Mouse (Mus musculus) lung, embryonic 14.5 days (tissue): Measurements from ENCODE around the gene Krtap19-5. TPM values are rescaled to one million over a fixed set of nuclear protein-coding genes. Genes with fewer than 3 reads are reported as not detected.

Source experiments
- ATAC-seq: fragments of 200-750 bp; cut with Nextera tagmentation; 2 replicates; pipeline ENCODE4 v1.8.0; 2017; ENCODE audit warnings: mild to moderate bottlenecking, moderate TSS enrichment, moderate library complexity; ENCODE audit not compliant: insufficient read depth
- DNase-seq: peaks from one replicate; pipeline ENCODE4 v3.0.0-alpha.2; 2015
- H3K27ac ChIP-seq: fragments of 300-500 bp; sonication (generic); 2 replicates; pipeline ENCODE4 v1.5.1; 2014; ENCODE audit warnings: low read depth, mild to moderate bottlenecking, moderate library complexity
- H3K27me3 ChIP-seq: fragments of 300-500 bp; sonication (generic); 2 replicates; pipeline ENCODE4 v1.6.1; 2014; ENCODE audit warnings: low read length, control low read depth; ENCODE audit not compliant: insufficient read depth
- H3K36me3 ChIP-seq: fragments of 300-500 bp; sonication (generic); 2 replicates; pipeline ENCODE4 v1.6.1; 2014; ENCODE audit warnings: control low read depth; ENCODE audit not compliant: insufficient read depth
- H3K4me1 ChIP-seq: fragments of 300-500 bp; sonication (generic); 2 replicates; pipeline ENCODE4 v1.6.1; 2014; ENCODE audit warnings: antibody characterized with exemption, control low read depth; ENCODE audit not compliant: insufficient read depth
- H3K4me2 ChIP-seq: fragments of 300-500 bp; sonication (generic); 2 replicates; pipeline ENCODE4 v1.6.1; 2014; ENCODE audit warnings: mild to moderate bottlenecking
- H3K4me3 ChIP-seq: fragments of 300-500 bp; sonication (generic); 2 replicates; pipeline ENCODE4 v1.5.1; 2014; ENCODE audit warnings: low read depth, low read length
- H3K9ac ChIP-seq: fragments of 300-500 bp; sonication (generic); 2 replicates; pipeline ENCODE4 v1.6.1; 2014
- H3K9me3 ChIP-seq: fragments of 300-500 bp; sonication (generic); 2 replicates; pipeline ENCODE4 v1.6.1; 2016; ENCODE audit warnings: low read depth, low read length, control low read depth
- CTCF ChIP-seq: IDR thresholded peaks from 2 replicates; pipeline ENCODE4 v1.5.1; 2016; ENCODE audit warnings: antibody characterized with exemption, low read depth
- WGBS: fragments of 180-500 bp; shearing (Covaris S2); extraction: QIAGEN DNeasy Blood & Tissue Kit; methylation state at CpG from one replicate; pipeline ENCODE4 v1.1.7; 2014; 5-methylcytosine and 5-hydroxymethylcytosine counted together
- polyA plus RNA-seq: library from polyadenylated mRNA; unstranded; fragments of >200 nt; fragmentation: Nextera tagmentation; extraction: Ambion mirVana; gene quantifications from 2 replicates; pipeline ENCODE4 v1.2.1, GENCODE M21; 2014

The Krtap19-5 gene
- polyA plus RNA-seq, 1 experiment from 2014 or later: not detected

DNA sequence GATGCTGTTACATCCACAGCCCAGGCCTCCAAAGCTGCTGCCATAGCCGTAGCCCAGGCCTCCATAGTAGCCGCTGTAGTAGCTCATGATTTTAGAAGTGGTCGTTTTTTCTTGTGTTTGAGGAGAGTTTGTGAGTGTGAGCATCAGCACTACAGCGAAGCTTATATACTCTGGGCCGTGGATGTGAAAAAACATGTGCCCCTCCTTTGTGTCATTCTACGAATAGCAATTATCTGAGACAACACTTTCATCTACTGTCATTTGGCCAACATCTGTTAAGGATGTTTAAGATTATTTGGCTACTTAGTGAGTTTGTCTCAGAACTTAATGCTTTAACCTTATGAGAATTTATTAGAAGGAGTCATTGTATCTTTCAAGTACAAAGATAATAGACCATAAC lies 26.9 kb downstream of the Krtap19-5 start, which contains the start of gene Krtap19-1:
Krtap19-1 (minus strand) TSS at position 101 of the 400 bp plus-strand sequence.
- H3K9me3 ChIP-seq: no peaks in the 10 kb centered on the region
- no peak within 1 kb of the TSS for H3K4me3 ChIP-seq
- ATAC-seq: no peak
- no peak within 1 kb of the TSS for H3K4me2 ChIP-seq
- 70% methylated on average over 6 of the region's 6 CpGs for WGBS
- H3K27me3 ChIP-seq: no peaks in the 10 kb centered on the region
- no peak for TF ChIP-seq CTCF
- H3K36me3 ChIP-seq: no peaks in the 10 kb centered on the region
- no peak for DNase-seq
- H3K4me1 ChIP-seq: no peaks in the 10 kb centered on the region
- no peak within 1 kb of the TSS for H3K9ac ChIP-seq
- H3K27ac ChIP-seq: no peak within 1 kb of the TSS

DNA sequence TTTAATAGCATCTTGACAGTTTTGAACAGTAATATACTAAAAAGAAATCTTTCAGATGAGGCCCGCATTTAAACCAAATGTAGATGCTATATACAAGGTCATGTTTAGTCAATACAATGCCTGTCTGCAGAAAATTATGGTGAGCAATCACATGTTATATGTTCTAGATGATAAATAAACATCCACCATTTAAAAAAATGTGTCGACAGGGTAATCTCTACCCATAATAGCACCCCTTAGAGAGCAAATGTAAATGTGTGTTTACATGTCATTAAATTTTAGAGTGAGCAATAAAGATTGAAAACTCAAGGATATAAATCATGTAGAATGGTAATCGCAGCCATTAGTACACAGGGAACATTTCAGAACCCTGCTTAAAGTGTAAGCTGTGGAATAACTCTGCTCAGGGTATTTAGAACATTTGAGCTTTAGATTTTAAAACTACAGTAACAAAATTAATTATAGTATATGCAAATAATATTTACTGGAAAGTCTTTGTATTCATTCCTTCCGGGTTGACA lies 31.3 kb downstream of the Krtap19-5 start:
- no peak overlapping the region for H3K4me2 ChIP-seq
- ATAC-seq: no peak
- no peak for TF ChIP-seq CTCF
- no peak overlapping the region for H3K4me3 ChIP-seq
- H3K9ac ChIP-seq: no peak overlapping the region
- H3K4me1 ChIP-seq: no peaks in the 10 kb centered on the region
- no peaks in the 10 kb centered on the region for H3K27me3 ChIP-seq
- no peak for DNase-seq
- no peaks in the 10 kb centered on the region for H3K9me3 ChIP-seq
- no peaks in the 10 kb centered on the region for H3K36me3 ChIP-seq
- H3K27ac ChIP-seq: no peak overlapping the region
- 84% methylated on average over 4 of the region's 4 CpGs for WGBS

DNA sequence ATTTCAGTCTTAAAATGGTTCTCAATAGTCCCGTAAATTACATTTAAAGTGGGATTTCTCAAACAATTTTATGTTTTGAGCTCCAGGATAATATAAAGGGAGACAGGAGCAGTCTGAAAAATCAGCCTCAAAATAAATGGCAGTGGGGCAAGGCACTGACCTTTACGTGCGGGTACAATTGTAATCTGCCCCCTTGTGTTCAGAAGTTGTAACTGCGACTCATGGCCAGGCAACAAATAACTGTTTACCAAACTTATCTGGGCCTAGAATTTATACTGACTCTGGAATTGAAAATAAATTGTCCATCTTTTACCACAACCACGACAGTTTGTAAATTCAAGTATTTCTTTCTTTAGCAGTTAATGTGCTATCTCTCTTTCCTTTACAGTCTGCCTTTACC lies 44.8 kb downstream of the Krtap19-5 start:
- H3K4me2 ChIP-seq: no peak overlapping the region
- no peak for ATAC-seq
- H3K27me3 ChIP-seq: no peaks in the 10 kb centered on the region
- H3K27ac ChIP-seq: no peak overlapping the region
- no peak overlapping the region for H3K9ac ChIP-seq
- no peaks in the 10 kb centered on the region for H3K4me1 ChIP-seq
- no peak overlapping the region for H3K4me3 ChIP-seq
- WGBS: 14% methylated on average over 5 of the region's 5 CpGs
- peak; percentile 67 for DNase-seq
- peak; percentile 67 for TF ChIP-seq CTCF
- H3K36me3 ChIP-seq: no peaks in the 10 kb centered on the region
- no peaks in the 10 kb centered on the region for H3K9me3 ChIP-seq

DNA sequence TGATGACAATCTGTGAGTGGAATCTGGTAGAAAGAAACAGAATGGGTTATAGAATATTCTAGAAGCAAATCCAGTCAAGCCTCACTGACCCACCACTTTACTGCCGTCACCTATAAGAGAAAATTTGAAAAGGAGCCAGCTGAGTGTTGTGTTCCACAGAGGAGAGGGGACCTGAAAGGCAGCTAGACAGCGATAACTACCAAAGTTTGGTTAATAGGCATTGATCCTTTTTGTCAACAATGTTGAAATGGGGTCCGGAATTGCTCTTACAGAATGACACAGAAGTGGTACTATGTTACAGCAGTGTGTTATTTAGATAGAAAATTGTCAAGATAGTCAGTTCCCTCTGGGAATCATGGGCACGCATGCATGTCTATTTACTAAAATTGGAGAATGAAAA lies 47.7 kb downstream of the Krtap19-5 start:
- H3K4me1 ChIP-seq: no peaks in the 10 kb centered on the region
- 77% methylated on average over 4 of the region's 4 CpGs for WGBS
- H3K4me3 ChIP-seq: no peak overlapping the region
- no peak overlapping the region for H3K27ac ChIP-seq
- no peak for DNase-seq
- no peaks in the 10 kb centered on the region for H3K36me3 ChIP-seq
- H3K9ac ChIP-seq: no peak overlapping the region
- no peaks in the 10 kb centered on the region for H3K27me3 ChIP-seq
- no peaks in the 10 kb centered on the region for H3K9me3 ChIP-seq
- H3K4me2 ChIP-seq: no peak overlapping the region
- no peak for ATAC-seq
- TF ChIP-seq CTCF: no peak

DNA sequence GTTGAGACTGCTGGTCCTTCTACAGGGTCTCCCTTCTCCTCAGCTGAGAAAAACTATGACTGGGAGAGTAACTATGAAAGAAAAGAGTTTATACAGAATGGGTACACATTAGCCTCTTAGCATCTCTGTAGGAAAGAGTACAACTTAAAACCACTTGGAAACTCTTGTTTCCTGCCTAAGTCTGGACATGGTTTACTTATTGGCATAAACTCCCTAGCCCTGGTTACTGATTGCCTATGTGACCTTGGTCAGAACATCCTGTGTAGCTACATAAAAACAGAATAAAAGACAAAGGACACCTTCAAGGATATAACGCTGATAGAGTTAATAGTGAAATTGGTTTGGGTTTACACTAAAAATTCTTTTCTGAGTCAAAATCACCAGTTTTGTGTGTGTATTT lies 48.9 kb downstream of the Krtap19-5 start:
- H3K4me1 ChIP-seq: no peaks in the 10 kb centered on the region
- H3K27me3 ChIP-seq: no peaks in the 10 kb centered on the region
- 85% methylated on average over 1 of the region's 1 CpGs for WGBS
- no peaks in the 10 kb centered on the region for H3K9me3 ChIP-seq
- H3K36me3 ChIP-seq: no peaks in the 10 kb centered on the region
- no peak overlapping the region for H3K9ac ChIP-seq
- no peak for TF ChIP-seq CTCF
- H3K4me2 ChIP-seq: no peak overlapping the region
- H3K27ac ChIP-seq: no peak overlapping the region
- ATAC-seq: no peak
- H3K4me3 ChIP-seq: no peak overlapping the region
- DNase-seq: no peak

Other genes with a start within 250 kb of the Krtap19-5 start
- not detected in 2 replicates for gene Krtap26-1, start 248.7 kb downstream of the Krtap19-5 start, polyA plus RNA-seq
- not detected in 2 replicates for gene Krtap27-1, start 224.8 kb downstream of the Krtap19-5 start, polyA plus RNA-seq
- gene 2310061N02Rik, start 188.5 kb downstream of the Krtap19-5 start, polyA plus RNA-seq: not detected in 2 replicates
- not detected in 2 replicates for gene Krtap13-1, start 167.6 kb downstream of the Krtap19-5 start, polyA plus RNA-seq
- not detected in 2 replicates for gene Krtap13, start 144.8 kb downstream of the Krtap19-5 start, polyA plus RNA-seq
- gene 2310034C09Rik, start 137.6 kb downstream of the Krtap19-5 start, polyA plus RNA-seq: not detected in 2 replicates
- not detected in 2 replicates for gene 2310057N15Rik, start 122.3 kb downstream of the Krtap19-5 start, polyA plus RNA-seq
- not detected in 2 replicates for gene Gm5965, start 118.6 kb downstream of the Krtap19-5 start, polyA plus RNA-seq
- not detected in 2 replicates for gene Gm20741, start 84.2 kb downstream of the Krtap19-5 start, polyA plus RNA-seq
- gene Krtap15, start 76.2 kb downstream of the Krtap19-5 start, polyA plus RNA-seq: not detected in 2 replicates
- not detected in 2 replicates for gene Krtap14, start 70.3 kb downstream of the Krtap19-5 start, polyA plus RNA-seq
- gene Krtap19-1, start 27.0 kb downstream of the Krtap19-5 start, polyA plus RNA-seq: not detected in 2 replicates
- gene Krtap19-2, start 22.2 kb downstream of the Krtap19-5 start, polyA plus RNA-seq: not detected in 2 replicates
- gene Krtap19-3, start 18.4 kb downstream of the Krtap19-5 start, polyA plus RNA-seq: not detected in 2 replicates
- not detected in 2 replicates for gene Krtap19-4, start 11.4 kb downstream of the Krtap19-5 start, polyA plus RNA-seq
- gene Krtap19-9b, start 35.8 kb upstream of the Krtap19-5 start, polyA plus RNA-seq: not detected in 2 replicates
- not detected in 2 replicates for gene Krtap16-3, start 66.4 kb upstream of the Krtap19-5 start, polyA plus RNA-seq
- not detected in 2 replicates for gene Krtap22-2, start 114.3 kb upstream of the Krtap19-5 start, polyA plus RNA-seq
- not detected in 2 replicates for gene Gm10229, start 118.8 kb upstream of the Krtap19-5 start, polyA plus RNA-seq
- gene Krtap6-1, start 135.2 kb upstream of the Krtap19-5 start, polyA plus RNA-seq: not detected in 2 replicates
- gene Gm10228, start 145.0 kb upstream of the Krtap19-5 start, polyA plus RNA-seq: not detected in 2 replicates
- not detected in 2 replicates for gene Krtap6-5, start 151.4 kb upstream of the Krtap19-5 start, polyA plus RNA-seq
- not detected in 2 replicates for gene 1110025L11Rik, start 167.5 kb upstream of the Krtap19-5 start, polyA plus RNA-seq
- gene Krtap6-3, start 187.6 kb upstream of the Krtap19-5 start, polyA plus RNA-seq: not detected in 2 replicates
- not detected in 2 replicates for gene Gm6358, start 244.4 kb upstream of the Krtap19-5 start, polyA plus RNA-seq